Mouse (Mus musculus) hindbrain, embryonic 10.5 days (tissue): ENCODE results near the gene Ubb. TPM values are rescaled to one million over a fixed set of nuclear protein-coding genes. Genes with fewer than 3 reads are reported as not detected.

ENCODE experiments used
- DNase-seq: peaks from one replicate; pipeline ENCODE4 v3.0.0-alpha.2; 2017; ENCODE audit warnings: low spot score
- H3K27ac ChIP-seq: fragments of 300-500 bp; sonication (generic); 2 replicates; pipeline ENCODE4 v1.5.1; 2016; ENCODE audit warnings: mild to moderate bottlenecking, moderate library complexity
- H3K27me3 ChIP-seq: fragments of 300-500 bp; sonication (generic); 2 replicates; pipeline ENCODE4 v1.6.1; 2016; ENCODE audit warnings: mild to moderate bottlenecking; ENCODE audit not compliant: poor library complexity, insufficient read depth, severe bottlenecking
- H3K36me3 ChIP-seq: fragments of 300-500 bp; sonication (generic); 2 replicates; pipeline ENCODE4 v1.6.1; 2016; ENCODE audit warnings: mild to moderate bottlenecking, moderate library complexity
- H3K4me1 ChIP-seq: fragments of 300-500 bp; sonication (generic); replicated peaks from 2 replicates; pipeline ENCODE4 v1.6.1; 2016; ENCODE audit warnings: mild to moderate bottlenecking
- H3K4me3 ChIP-seq: fragments of 300-500 bp; sonication (generic); 2 replicates; pipeline ENCODE4 v1.5.1; 2016; ENCODE audit warnings: mild to moderate bottlenecking, moderate library complexity
- H3K9me3 ChIP-seq: fragments of 300-500 bp; sonication (generic); 2 replicates; pipeline ENCODE4 v1.6.1; 2016; ENCODE audit warnings: mild to moderate bottlenecking, moderate library complexity
- WGBS: fragments of 180-500 bp; shearing (Covaris S2); methylation state at CpG from one replicate; pipeline ENCODE4 v1.1.7; 2016; 5-methylcytosine and 5-hydroxymethylcytosine counted together
- polyA plus RNA-seq: library from polyadenylated mRNA; unstranded; fragments of >200 nt; fragmentation: Nextera tagmentation; extraction: Ambion mirVana; gene quantifications from 2 replicates; pipeline ENCODE4 v1.2.1, GENCODE M21; 2016

Ubb gene
- polyA plus RNA-seq, 1 experiment from 2014 or later = 3,918 TPM

DNA sequence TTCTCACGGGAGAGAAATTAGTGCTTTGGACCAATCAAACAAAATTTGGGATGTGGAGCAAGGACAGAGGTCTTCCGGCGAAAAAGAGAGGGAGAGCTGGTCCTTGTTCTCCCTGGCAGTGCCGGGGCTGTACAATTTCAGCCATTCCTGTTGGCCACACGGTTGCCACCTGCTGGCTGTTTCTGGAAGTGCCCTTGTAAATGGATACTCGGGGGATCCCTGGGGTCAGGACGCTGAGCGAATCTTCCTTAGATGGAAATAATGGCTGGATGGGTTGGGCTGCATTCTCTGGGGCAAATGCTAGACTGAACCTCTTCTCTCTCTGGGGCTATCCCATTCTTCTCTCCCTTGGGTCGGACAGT, 24.3 kb downstream of the Ubb start:
- Histone ChIP-seq H3K27ac (peak overlapping the region; percentile 81), H3K36me3 (no peaks in the 10 kb centered on the region), H3K4me1 (peaks cover 17% of the 10 kb centered on the region), H3K27me3 (peaks cover 16% of the 10 kb centered on the region), H3K4me3 (peak overlapping the region; percentile 69), H3K9me3 (no peaks in the 10 kb centered on the region)
- WGBS = 5% methylated on average over 9 of the region's 9 CpGs
- DNase-seq = peak; percentile 90

DNA sequence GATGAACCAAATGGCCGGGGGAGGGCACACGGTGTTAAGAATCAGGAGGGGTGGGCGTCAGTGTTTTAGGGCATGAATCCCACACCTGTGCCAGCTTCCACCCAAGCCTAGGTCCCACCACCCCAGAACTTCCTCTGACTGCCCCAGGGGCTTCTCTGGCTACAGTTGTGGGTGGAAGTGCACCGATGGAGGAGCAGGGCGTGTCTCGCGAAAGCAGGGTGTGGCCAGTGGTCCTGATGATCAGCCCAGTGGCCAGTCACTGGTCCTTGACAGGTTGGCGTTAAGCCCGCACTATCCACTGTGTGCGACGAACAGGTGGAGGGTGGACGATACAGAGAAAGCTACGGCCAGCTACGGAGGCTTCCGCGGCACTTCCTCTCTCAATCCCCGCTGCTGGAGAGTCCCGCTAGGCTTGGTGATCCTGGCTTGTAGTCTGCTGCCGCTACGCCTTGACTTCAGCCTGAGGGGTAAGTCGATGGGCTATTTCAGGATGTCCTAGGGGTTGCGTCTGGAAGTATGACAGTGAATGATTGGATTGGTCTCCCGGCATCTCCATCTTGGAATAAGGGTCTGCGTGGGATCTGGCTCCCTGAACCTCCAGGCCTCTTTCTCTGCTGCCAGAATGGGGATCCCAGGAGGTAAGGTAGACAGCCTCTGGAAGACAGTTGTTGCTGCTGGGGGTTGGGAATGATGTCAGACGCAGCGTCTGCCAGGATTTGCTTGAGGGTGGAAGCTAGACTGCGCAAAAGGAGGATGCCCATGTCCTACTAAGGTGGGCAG, 24.9 kb downstream of the Ubb start:
- DNase-seq = peak; percentile 39
- Histone ChIP-seq H3K27ac (peak overlapping the region; percentile 81), H3K36me3 (no peaks in the 10 kb centered on the region), H3K4me1 (peaks cover 17% of the 10 kb centered on the region), H3K4me3 (peak overlapping the region; percentile 69), H3K9me3 (no peaks in the 10 kb centered on the region), H3K27me3 (peaks cover 16% of the 10 kb centered on the region)
- WGBS = 6% methylated on average over 27 of the region's 27 CpGs

DNA sequence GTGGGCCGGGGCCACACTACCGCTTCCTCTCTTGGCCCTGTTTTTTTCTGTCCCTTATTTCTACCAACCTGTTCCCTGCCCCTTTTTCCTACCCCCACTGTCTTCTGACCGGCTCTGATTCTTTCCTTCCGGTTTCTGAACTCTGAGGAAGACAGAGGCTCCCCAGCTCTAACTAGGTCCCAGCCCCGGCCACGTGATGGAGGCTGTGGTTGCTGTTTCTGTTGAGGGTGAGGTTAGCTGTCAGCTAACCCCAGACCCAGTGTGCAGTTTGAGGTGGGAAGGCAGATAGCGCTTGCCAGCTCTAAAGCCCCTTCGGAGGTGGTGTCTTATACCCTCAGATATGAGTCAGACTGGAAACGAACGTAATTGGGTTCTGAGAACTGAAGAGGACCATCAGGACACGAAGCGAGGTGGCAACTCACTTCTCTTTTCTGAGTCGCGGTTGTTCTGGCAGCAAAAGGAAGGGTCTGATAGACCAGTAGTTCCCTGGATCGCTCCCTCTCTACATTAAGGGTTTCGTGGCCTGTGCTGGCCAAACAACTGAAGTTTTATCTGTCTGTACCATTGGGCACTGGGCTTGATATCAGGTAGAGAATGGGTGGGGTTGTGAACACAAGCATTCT, 25.7 kb downstream of the Ubb start:
- WGBS = 64% methylated on average over 16 of the region's 16 CpGs
- H3K27ac ChIP-seq = no peak overlapping the region

DNA sequence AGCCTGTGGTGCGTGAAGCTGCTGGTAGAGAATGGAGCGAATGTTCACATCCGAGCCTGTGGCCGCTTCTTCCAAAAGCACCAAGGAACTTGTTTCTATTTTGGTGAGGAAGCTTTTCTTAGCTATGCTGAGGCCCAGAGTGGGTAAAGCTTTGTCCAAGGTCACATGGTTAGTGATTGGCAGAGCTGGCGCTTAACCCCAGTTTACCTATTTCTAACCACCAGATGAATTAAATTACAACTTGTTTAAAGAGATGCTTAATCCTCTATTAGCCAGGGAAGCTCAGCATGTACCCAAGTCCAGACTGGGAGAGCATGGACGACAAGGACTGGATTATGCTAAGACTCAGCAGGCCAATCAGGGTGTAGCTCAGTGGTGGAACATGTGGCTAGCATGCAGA, 32.1 kb downstream of the Ubb start:
- H3K27ac ChIP-seq = no peak overlapping the region
- no peaks in the 10 kb centered on the region for H3K27me3 ChIP-seq
- peaks cover 3% of the 10 kb centered on the region; the same call in 1 of the 2 replicates for H3K36me3 ChIP-seq
- 76% methylated on average over 6 of the region's 6 CpGs for WGBS
- no peak for DNase-seq
- H3K9me3 ChIP-seq = no peaks in the 10 kb centered on the region
- no peak overlapping the region for H3K4me3 ChIP-seq
- H3K4me1 ChIP-seq = no peaks in the 10 kb centered on the region; the same call in 1 of the 2 replicates

More for the DNA sequence above, 25.7 kb downstream of the Ubb start:
- peaks cover 16% of the 10 kb centered on the region for H3K27me3 ChIP-seq
- no peaks in the 10 kb centered on the region for H3K36me3 ChIP-seq
- DNase-seq = no peak
- H3K4me1 ChIP-seq = peaks cover 17% of the 10 kb centered on the region
- no peaks in the 10 kb centered on the region for H3K9me3 ChIP-seq
- peak overlapping the region; percentile 69 for H3K4me3 ChIP-seq

DNA sequence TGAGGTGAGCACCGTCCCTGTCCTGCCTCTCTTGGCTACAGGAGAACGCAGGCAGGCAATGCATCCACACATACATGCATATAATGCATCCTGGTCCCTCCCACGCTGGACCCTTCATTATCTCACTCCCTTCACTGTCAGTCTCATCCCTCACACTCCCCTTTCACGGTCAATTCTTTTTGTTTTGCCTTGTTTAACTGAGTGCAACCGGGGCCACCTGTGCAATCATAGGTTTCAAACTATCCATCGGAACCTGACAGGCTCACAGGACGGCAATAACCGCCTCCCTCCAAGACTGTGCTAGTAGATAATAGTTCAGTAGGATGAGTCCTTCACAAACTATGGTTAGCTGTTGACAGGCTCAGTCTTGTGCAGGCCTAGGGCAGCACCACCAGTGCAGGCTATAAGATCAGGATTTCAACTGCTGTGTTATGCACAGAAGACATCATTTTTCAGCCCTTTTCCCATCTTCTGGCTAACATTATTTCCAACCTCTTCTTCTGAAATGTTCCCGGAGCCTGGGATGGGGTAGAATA, 33.8 kb downstream of the Ubb start:
- Histone ChIP-seq H3K27me3 (no peaks in the 10 kb centered on the region), H3K4me1 (peaks cover 6% of the 10 kb centered on the region; the same call in 1 of the 2 replicates), H3K36me3 (peaks cover 3% of the 10 kb centered on the region; the same call in 1 of the 2 replicates), H3K9me3 (no peaks in the 10 kb centered on the region), H3K4me3 (no peak overlapping the region), H3K27ac (no peak overlapping the region)
- DNase-seq = no peak
- WGBS = 85% methylated on average over 9 of the region's 9 CpGs

DNA sequence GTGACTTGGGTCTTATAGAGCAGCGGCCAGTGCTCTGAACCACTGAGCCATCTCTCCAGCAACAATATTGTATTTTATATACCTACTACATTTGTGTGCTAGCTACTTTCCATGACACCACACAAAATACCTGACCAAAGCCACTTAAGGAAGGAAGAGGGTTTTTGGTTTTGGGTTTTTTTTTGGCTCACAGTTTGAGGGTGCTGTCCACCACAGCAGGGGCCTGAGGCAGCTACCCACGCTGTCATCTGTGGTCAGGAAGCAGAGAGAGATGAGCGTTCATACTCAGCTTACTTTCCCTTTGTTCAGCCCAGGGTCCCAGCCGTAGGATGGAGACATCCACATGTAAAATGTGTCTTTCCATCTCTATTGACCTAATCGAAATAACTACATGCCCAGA, 36.1 kb downstream of the Ubb start:
- WGBS = 89% methylated on average over 5 of the region's 5 CpGs
- H3K9me3 ChIP-seq = no peaks in the 10 kb centered on the region
- peaks cover 3% of the 10 kb centered on the region; the same call in 1 of the 2 replicates for H3K36me3 ChIP-seq
- no peak overlapping the region for H3K4me3 ChIP-seq
- H3K27me3 ChIP-seq = no peaks in the 10 kb centered on the region
- H3K4me1 ChIP-seq = peaks cover 12% of the 10 kb centered on the region; the same call in 1 of the 2 replicates
- no peak for DNase-seq
- H3K27ac ChIP-seq = no peak overlapping the region

DNA sequence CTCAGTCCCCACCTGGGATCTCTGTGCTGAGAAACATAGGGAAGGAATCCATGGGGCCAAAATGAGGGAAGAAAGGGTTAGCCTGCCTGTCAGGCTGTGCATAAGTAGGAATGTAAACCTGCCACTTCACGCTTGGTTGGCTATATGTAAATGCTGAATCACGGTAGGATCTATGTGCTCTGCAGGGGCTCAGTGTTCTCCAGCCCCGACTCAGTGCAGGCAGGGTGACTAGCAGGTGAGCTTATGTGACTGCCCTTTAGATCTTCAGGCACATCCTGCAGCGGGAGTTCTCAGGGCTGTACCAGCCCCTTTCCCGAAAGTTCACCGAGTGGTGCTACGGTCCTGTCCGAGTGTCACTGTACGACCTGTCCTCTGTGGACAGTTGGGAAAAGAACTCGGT, 38.4 kb downstream of the Ubb start:
- no peaks in the 10 kb centered on the region for H3K9me3 ChIP-seq
- 81% methylated on average over 10 of the region's 10 CpGs for WGBS
- no peak for DNase-seq

DNA sequence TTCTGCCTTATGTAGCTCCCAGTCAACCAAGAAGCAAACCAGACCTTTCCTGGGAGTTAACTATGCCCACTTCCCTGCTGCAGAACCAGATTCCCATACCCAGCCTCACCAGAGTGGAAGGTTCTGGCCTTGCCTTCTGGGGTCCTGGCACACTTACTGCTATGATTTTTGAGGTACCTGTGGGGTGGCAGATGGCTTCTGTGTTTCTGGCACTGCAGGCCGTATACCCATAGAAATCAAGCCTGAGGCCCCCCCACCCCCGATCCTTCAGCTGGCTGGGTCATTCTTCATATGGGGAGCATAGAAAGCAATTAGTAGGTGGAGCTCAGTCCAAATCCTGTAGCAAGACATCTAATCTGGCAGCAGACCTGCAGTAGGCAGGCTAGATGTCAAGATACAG, 40.1 kb downstream of the Ubb start:
- Histone ChIP-seq H3K4me3 (no peak overlapping the region), H3K36me3 (peaks cover 3% of the 10 kb centered on the region; the same call in 1 of the 2 replicates), H3K27me3 (no peaks in the 10 kb centered on the region), H3K27ac (no peak overlapping the region), H3K4me1 (0 out of 2 replicates have a peak, but pooled peaks cover 14% of the 10 kb centered on the region), H3K9me3 (no peaks in the 10 kb centered on the region)
- no peak for DNase-seq
- WGBS = 89% methylated on average over 2 of the region's 2 CpGs

More for the DNA sequence above, 38.4 kb downstream of the Ubb start:
- no peaks in the 10 kb centered on the region for H3K27me3 ChIP-seq
- H3K4me1 ChIP-seq = 0 out of 2 replicates have a peak, but pooled peaks cover 14% of the 10 kb centered on the region
- H3K27ac ChIP-seq = no peak overlapping the region
- H3K4me3 ChIP-seq = no peak overlapping the region
- peaks cover 3% of the 10 kb centered on the region; the same call in 1 of the 2 replicates for H3K36me3 ChIP-seq

DNA sequence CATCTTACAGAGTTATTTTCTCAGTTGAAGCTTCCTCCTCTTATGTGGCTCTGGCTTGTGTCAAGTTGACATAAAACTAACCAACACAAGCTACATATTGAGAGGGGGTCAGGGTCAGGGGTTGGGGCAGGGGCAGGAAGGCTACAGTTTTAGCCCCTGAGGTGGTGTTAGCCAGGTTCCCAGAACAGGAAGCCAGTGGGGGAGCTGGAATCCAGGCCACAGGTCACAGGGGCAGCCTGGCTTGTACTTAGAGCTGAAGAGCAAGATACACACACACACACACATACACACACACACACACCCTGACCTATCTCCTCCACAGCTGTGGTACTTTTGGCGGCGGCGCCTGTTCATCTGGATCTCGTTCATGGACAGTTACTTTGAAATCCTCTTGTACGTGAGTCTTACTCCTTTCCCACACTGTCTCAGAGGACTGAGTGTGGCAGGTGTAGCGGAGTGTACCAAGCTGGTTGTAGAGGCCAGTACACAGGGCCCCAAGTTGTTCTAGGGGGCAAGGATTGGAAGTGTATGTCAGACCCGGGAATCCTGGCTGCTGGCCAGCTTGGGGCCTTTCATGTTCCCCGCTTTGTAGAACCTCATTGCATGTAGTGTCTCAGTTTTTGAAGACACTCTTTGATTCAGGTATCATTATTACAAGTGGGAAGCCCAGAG, 41.1 kb downstream of the Ubb start:
- no peak overlapping the region for H3K27ac ChIP-seq
- no peaks in the 10 kb centered on the region for H3K9me3 ChIP-seq
- no peak overlapping the region for H3K4me3 ChIP-seq
- H3K36me3 ChIP-seq = peaks cover 3% of the 10 kb centered on the region; the same call in 1 of the 2 replicates
- DNase-seq = no peak
- H3K4me1 ChIP-seq = 0 out of 2 replicates have a peak, but pooled peaks cover 14% of the 10 kb centered on the region
- no peaks in the 10 kb centered on the region for H3K27me3 ChIP-seq
- 75% methylated on average over 8 of the region's 8 CpGs for WGBS

DNA sequence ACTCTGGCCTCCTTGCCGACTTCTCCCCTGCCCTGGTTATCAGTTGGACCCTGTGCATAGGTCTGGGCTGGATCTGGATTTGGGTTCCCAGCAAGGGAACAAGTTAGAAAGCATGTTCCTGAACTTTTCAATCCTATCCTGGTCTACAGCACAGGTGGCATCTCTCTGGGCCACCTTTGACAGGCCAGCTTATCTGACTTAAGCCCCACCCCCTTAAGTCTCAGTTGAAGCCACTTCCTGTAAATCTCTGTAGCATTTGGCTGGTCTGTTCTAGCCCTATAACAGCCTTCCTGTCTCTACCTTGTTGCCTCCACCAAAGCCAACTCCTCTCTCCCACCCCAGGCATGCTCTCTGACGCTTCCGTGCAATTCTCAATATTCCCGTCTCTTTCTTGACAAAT, 47.6 kb downstream of the Ubb start:
- Histone ChIP-seq H3K9me3 (no peaks in the 10 kb centered on the region), H3K4me3 (no peak overlapping the region), H3K4me1 (peaks cover 6% of the 10 kb centered on the region), H3K27me3 (no peaks in the 10 kb centered on the region), H3K36me3 (peaks cover 4% of the 10 kb centered on the region), H3K27ac (no peak overlapping the region)
- DNase-seq = no peak
- WGBS = 87% methylated on average over 4 of the region's 4 CpGs

DNA sequence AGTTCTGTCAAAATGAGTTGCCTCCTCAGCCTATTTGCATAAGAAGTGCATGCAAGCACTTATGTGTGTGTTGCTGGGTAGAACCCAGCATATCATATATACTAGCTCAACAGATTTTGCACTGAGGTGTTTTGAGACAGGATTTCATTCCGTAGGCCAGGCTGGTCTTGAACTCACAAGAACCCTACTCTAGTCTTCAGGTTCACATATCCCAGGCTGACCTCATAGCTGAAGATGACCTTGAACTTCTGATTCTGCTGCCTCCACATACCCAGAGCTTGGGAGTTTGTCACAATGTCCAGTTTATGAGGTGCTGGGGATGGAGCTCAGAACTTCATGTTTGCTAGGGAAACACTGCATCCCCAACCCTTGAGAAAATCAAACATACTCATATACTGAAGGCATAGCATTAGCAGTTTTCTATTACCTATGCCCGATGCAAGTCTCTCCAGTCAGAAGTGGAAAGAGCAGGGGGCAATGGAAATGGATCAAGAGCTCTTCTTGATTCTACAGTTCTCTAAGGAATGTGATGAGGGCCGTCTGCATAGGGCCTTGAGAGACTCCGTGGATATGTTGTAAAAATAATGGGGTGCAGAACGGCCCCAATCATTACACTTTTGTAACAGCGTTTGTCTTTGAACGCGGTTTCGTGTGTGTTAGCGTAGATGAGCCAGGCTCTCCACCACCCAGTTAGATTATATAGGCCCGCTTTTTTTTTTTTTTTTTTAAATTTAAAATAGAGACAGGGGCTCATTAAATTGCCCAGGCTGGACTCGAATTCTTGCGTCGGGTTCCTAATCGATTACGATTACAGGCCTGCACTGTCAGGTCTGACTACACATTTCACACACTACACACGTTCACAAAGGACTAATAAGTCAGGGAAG, 51.0 kb downstream of the Ubb start:
- peaks cover 38% of the 10 kb centered on the region for H3K36me3 ChIP-seq
- H3K27me3 ChIP-seq = no peaks in the 10 kb centered on the region
- peak overlapping the region; percentile 71 for H3K4me3 ChIP-seq
- peak overlapping the region; percentile 96 for H3K27ac ChIP-seq
- WGBS = 14% methylated on average over 17 of the region's 17 CpGs
- DNase-seq = no peak
- H3K4me1 ChIP-seq = peaks cover 38% of the 10 kb centered on the region
- no peaks in the 10 kb centered on the region for H3K9me3 ChIP-seq
